Mouse (Mus musculus) midbrain, postnatal 0 days (tissue): Measurements from ENCODE around the gene Ppp2r1b. TPM values are rescaled to one million over a fixed set of nuclear protein-coding genes. Genes with fewer than 3 reads are reported as not detected.

Experiments used
- ATAC-seq: fragments of 200-750 bp; cut with Nextera tagmentation; 2 replicates; pipeline ENCODE4 v1.8.0; 2017; ENCODE audit warnings: moderate number of reproducible peaks, mild to moderate bottlenecking, moderate TSS enrichment, moderate library complexity; ENCODE audit not compliant: low FRiP score
- DNase-seq: peaks from one replicate; pipeline ENCODE4 v3.0.0-alpha.2; 2015; ENCODE audit warnings: low spot score
- H3K27ac ChIP-seq: fragments of 300-500 bp; sonication (generic); 2 replicates; pipeline ENCODE4 v1.5.1; 2014; ENCODE audit warnings: low read depth, mild to moderate bottlenecking, low read length, mixed read lengths
- H3K27me3 ChIP-seq: fragments of 300-500 bp; sonication (generic); 2 replicates; pipeline ENCODE4 v1.6.1; 2014; ENCODE audit warnings: low read length, control low read depth, mixed read lengths; ENCODE audit not compliant: insufficient read depth
- H3K36me3 ChIP-seq: fragments of 300-500 bp; sonication (generic); 2 replicates; pipeline ENCODE4 v1.6.1; 2014; ENCODE audit warnings: low read length, control low read depth, mixed read lengths; ENCODE audit not compliant: insufficient read depth
- H3K4me1 ChIP-seq: fragments of 300-500 bp; sonication (generic); 2 replicates; pipeline ENCODE4 v1.6.1; 2014; ENCODE audit warnings: mild to moderate bottlenecking, control low read depth, antibody characterized with exemption, low read length, mixed read lengths; ENCODE audit not compliant: insufficient read depth
- H3K4me2 ChIP-seq: fragments of 300-500 bp; sonication (generic); 2 replicates; pipeline ENCODE4 v1.6.1; 2014; ENCODE audit warnings: low read depth, mild to moderate bottlenecking, low read length, mixed read lengths; ENCODE audit not compliant: poor library complexity, severe bottlenecking
- H3K4me3 ChIP-seq: fragments of 300-500 bp; sonication (generic); 2 replicates; pipeline ENCODE4 v1.5.1; 2014; ENCODE audit warnings: low read depth, mild to moderate bottlenecking, low read length, moderate library complexity
- H3K9ac ChIP-seq: fragments of 300-500 bp; sonication (generic); replicated peaks from 2 replicates; pipeline ENCODE4 v1.6.1; 2014; ENCODE audit warnings: mild to moderate bottlenecking, low read length, moderate library complexity, mixed read lengths; ENCODE audit not compliant: poor library complexity, severe bottlenecking
- H3K9me3 ChIP-seq: fragments of 300-500 bp; sonication (generic); 2 replicates; pipeline ENCODE4 v1.6.1; 2016; ENCODE audit warnings: low read length, control low read depth
- CTCF ChIP-seq: IDR thresholded peaks from 2 replicates; pipeline ENCODE4 v1.5.1; 2016; ENCODE audit warnings: antibody characterized with exemption, mild to moderate bottlenecking
- WGBS: fragments of 180-500 bp; shearing (Covaris S2); extraction: QIAGEN DNeasy Blood & Tissue Kit; methylation state at CpG from one replicate; pipeline ENCODE4 v1.1.7; 2014; 5-methylcytosine and 5-hydroxymethylcytosine counted together
- polyA plus RNA-seq: library from polyadenylated mRNA; unstranded; fragments of >200 nt; fragmentation: Nextera tagmentation; extraction: Ambion mirVana; gene quantifications from 2 replicates; pipeline ENCODE4 v1.2.1, GENCODE M21; 2015
- total RNA-seq: library from RNA; depleted of rRNA; stranded (reverse); fragments of >200 nt; gene quantifications from 2 replicates; pipeline ENCODE4 v1.2.3, GENCODE M21; 2014

Ppp2r1b gene
- total and polyA plus RNA-seq, 2 experiments from 2014 or later, result 14.8 to 30.2 TPM

DNA sequence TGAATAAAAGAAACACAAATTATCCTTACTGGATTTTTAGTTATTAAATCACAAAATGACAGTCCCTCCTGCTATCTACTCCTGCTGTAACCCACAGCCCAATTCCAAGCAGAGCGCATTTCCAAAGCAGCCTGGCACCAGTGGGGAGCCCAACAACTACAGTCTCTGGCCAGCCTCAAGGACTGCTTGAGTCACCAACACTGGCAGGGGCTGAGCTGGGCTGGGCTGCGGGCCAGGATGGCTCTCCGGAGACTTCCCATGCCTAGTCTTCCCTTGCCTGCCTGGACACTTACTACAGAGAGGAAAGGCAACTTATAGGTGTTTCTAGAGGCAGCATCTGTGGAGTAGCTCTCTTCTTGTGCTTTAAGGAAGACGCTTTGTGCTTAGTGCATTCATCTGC lies 48.6 kb downstream of the Ppp2r1b start:
- Histone ChIP-seq H3K4me3 (no peak overlapping the region), H3K27me3 (no peaks in the 10 kb centered on the region), H3K9me3 (no peaks in the 10 kb centered on the region), H3K9ac (no peak overlapping the region), H3K4me1 (no peaks in the 10 kb centered on the region), H3K27ac (no peak overlapping the region), H3K4me2 (no peak overlapping the region), H3K36me3 (peaks cover 37% of the 10 kb centered on the region)
- ATAC-seq (no peak), DNase-seq (peak; percentile 86)
- no peak for TF ChIP-seq CTCF
- WGBS, result 75% methylated on average over 4 of the region's 4 CpGs

DNA sequence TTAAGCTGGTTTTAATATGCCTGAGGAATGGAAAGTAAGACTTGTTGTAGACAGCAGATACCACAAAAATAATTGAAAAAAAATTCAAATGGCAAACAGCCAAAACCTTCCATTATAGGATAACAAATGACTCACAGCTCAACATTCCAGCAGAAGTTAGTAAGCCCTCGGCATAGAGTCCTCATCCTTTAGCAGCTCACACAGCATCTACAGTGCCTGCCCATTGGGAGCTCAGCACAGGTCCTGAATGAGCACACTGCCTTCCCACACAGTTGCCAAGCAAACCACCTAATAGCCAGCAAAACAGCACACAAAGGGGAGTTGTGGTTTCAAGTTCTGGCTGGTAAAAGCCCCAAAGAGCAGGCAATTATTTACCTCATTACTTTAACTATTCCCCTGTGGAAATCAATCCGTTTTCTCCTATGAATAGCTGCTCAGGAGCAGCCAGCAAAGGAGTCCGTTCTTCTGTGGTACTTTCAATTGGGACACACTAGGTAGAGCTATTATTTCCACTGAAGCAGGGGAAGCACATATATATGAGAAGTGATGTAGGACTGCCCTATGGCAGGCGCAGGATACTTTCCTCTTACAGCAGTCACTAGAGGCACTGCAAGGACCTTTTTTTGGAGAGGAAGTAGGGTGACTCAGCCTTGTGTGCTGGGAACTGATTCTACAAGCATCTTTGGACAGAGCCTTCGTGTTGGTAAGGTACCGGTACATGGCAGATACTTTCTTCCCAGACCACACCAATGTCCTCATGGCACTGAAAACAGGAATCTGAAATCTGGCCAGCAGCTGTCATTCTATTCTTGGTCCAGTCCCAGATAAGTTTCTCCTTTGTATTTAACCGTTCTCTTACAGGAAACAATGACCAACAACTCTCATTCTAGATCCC lies 55.2 kb downstream of the Ppp2r1b start:
- H3K4me3 ChIP-seq, result no peak overlapping the region
- ATAC-seq (no peak), DNase-seq (no peak)
- no peaks in the 10 kb centered on the region for H3K27me3 ChIP-seq
- peaks cover 23% of the 10 kb centered on the region for H3K36me3 ChIP-seq
- no peak overlapping the region for H3K9ac ChIP-seq
- 69% methylated on average over 7 of the region's 7 CpGs for WGBS
- H3K27ac ChIP-seq, result no peak overlapping the region
- H3K4me2 ChIP-seq, result no peak overlapping the region
- no peak for TF ChIP-seq CTCF
- H3K9me3 ChIP-seq, result no peaks in the 10 kb centered on the region
- H3K4me1 ChIP-seq, result no peaks in the 10 kb centered on the region

DNA sequence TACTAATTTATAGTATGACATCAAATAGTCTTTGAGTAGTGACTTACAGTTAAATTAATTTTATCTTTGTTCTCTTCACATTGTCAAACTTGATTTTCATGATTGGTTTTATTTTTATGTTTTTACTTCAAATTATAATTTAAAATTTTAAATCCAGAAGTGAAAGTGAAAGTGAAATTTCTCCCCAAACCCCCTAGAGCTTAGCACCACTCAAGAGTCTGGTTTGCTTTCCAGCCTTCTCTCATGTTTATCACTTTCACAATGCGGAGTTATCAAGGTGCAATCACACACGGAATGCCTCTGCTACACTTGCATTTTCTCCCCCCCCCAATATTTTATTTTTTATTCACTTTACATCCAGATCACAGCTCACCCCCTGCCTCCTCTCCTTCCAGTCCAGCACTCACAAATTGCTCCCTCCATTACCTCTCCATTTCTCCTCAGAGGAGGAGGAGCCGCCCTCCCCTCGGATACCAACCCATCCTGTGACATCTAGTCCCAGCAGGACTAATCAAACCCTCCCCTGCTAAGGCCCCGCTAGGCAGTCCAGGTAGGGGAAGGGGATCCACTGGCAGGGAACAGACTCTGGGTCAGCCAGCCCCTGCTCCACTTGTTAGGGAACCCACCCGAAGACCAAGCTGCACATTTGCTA lies 59.2 kb downstream of the Ppp2r1b start:
- Histone ChIP-seq H3K9me3 (no peaks in the 10 kb centered on the region), H3K27ac (no peak overlapping the region), H3K9ac (no peak overlapping the region), H3K4me3 (no peak overlapping the region), H3K27me3 (no peaks in the 10 kb centered on the region), H3K36me3 (peaks cover 2% of the 10 kb centered on the region; the same call in 1 of the 2 replicates), H3K4me1 (no peaks in the 10 kb centered on the region), H3K4me2 (no peak overlapping the region)
- no peak for TF ChIP-seq CTCF
- DNase-seq, result no peak
- no peak for ATAC-seq
- WGBS, result 81% methylated on average over 6 of the region's 6 CpGs

DNA sequence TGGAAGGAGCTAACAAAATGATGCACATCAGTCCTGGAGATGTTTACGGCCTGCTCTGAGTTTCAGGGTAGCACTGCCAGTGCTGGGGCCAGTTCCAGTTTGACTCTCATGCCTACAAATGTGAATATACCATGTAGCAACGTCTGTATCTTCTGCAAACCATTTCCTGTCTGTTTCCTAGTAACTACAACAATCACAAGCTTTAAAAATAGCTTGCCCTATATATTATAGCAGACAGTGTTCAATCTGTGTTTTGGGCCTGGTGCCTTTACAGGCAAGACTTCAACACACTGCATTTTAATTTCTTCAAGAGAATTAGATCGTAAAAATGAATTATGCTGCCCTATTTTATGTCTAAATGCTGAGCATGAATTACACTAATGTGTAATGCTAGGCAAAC lies 60.2 kb downstream of the Ppp2r1b start:
- Histone ChIP-seq H3K4me2 (no peak overlapping the region), H3K4me1 (no peaks in the 10 kb centered on the region), H3K9ac (no peak overlapping the region), H3K4me3 (no peak overlapping the region), H3K27me3 (no peaks in the 10 kb centered on the region), H3K36me3 (no peaks in the 10 kb centered on the region), H3K9me3 (no peaks in the 10 kb centered on the region), H3K27ac (no peak overlapping the region)
- no peak for DNase-seq
- ATAC-seq, result no peak
- 84% methylated on average over 3 of the region's 3 CpGs for WGBS
- TF ChIP-seq CTCF, result no peak

DNA sequence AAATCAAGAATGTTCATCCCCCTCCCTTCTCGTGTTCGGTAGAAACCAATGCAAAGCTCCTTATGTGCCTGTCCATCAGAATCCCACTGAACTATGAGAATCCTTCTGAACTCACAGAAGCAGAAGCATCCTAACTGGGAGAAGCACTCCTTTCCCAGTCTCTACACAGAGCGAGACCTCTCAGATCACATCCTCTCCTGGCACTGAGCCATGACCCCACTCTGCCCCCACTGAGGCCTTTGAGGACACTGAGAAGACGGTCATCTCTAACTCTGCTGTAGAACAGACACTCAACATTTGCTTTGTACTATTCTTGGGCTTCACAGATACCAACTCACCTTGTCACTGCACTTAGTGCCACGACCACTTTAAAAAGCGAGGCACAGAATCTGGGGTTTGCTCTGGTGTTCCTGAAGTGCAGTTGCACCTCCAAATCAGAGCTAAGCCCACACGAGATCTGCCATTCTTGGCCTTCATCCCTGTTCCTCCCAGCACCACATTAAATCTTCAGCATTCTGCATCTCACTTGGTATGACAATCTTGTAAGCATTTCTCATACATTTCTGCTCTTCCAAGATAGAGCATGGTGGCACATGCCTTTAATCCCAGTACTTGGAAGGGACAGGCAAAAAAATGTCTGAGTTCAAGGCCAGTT lies 66.9 kb downstream of the Ppp2r1b start:
- Histone ChIP-seq H3K4me3 (no peak overlapping the region), H3K4me1 (no peaks in the 10 kb centered on the region), H3K36me3 (0 out of 2 replicates have a peak, but pooled peaks cover 5% of the 10 kb centered on the region), H3K4me2 (no peak overlapping the region), H3K27me3 (no peaks in the 10 kb centered on the region), H3K27ac (no peak overlapping the region), H3K9ac (no peak overlapping the region), H3K9me3 (no peaks in the 10 kb centered on the region)
- no peak for DNase-seq
- ATAC-seq, result no peak
- TF ChIP-seq CTCF, result no peak
- 89% methylated on average over 7 of the region's 7 CpGs for WGBS
